Mouse (Mus musculus) forebrain, embryonic 12.5 days (tissue): ENCODE results near the gene Pdk3. TPM values are rescaled to one million over a fixed set of nuclear protein-coding genes. Genes with fewer than 3 reads are reported as not detected.

Source experiments
- ATAC-seq: fragments of 200-750 bp; cut with Nextera tagmentation; 2 replicates; pipeline ENCODE4 v1.8.0; 2017; ENCODE audit warnings: moderate TSS enrichment; ENCODE audit not compliant: low FRiP score
- H3K27ac ChIP-seq: fragments of 300-500 bp; sonication (generic); 2 replicates; pipeline ENCODE4 v1.5.1; 2016; ENCODE audit warnings: mild to moderate bottlenecking
- H3K27me3 ChIP-seq: fragments of 300-500 bp; sonication (generic); 2 replicates; pipeline ENCODE4 v1.6.1; 2016; ENCODE audit warnings: mild to moderate bottlenecking
- H3K36me3 ChIP-seq: fragments of 300-500 bp; sonication (generic); replicated peaks from 2 replicates; pipeline ENCODE4 v1.6.1; 2016; ENCODE audit warnings: mild to moderate bottlenecking
- H3K4me1 ChIP-seq: fragments of 300-500 bp; sonication (generic); 2 replicates; pipeline ENCODE4 v1.6.1; 2016
- H3K4me2 ChIP-seq: fragments of 300-500 bp; sonication (generic); 2 replicates; pipeline ENCODE4 v1.6.1; 2016; ENCODE audit warnings: mild to moderate bottlenecking, moderate library complexity
- H3K4me3 ChIP-seq: fragments of 300-500 bp; sonication (generic); replicated peaks from 2 replicates; pipeline ENCODE4 v1.5.1; 2016; ENCODE audit warnings: mild to moderate bottlenecking
- H3K9ac ChIP-seq: fragments of 300-500 bp; sonication (generic); 2 replicates; pipeline ENCODE4 v1.6.1; 2016; ENCODE audit warnings: mild to moderate bottlenecking
- H3K9me3 ChIP-seq: fragments of 300-500 bp; sonication (generic); 2 replicates; pipeline ENCODE4 v1.6.1; 2016
- WGBS: fragments of 180-500 bp; shearing (Covaris S2); methylation state at CpG from one replicate; pipeline ENCODE4 v1.1.7; 2016; 5-methylcytosine and 5-hydroxymethylcytosine counted together
- polyA plus RNA-seq: library from polyadenylated mRNA; unstranded; fragments of >200 nt; fragmentation: Nextera tagmentation; extraction: Ambion mirVana; gene quantifications from 2 replicates; pipeline ENCODE4 v1.2.1, GENCODE M21; 2016

Pdk3 gene
- polyA plus RNA-seq, 1 experiment from 2014 or later = 54.4 TPM

DNA sequence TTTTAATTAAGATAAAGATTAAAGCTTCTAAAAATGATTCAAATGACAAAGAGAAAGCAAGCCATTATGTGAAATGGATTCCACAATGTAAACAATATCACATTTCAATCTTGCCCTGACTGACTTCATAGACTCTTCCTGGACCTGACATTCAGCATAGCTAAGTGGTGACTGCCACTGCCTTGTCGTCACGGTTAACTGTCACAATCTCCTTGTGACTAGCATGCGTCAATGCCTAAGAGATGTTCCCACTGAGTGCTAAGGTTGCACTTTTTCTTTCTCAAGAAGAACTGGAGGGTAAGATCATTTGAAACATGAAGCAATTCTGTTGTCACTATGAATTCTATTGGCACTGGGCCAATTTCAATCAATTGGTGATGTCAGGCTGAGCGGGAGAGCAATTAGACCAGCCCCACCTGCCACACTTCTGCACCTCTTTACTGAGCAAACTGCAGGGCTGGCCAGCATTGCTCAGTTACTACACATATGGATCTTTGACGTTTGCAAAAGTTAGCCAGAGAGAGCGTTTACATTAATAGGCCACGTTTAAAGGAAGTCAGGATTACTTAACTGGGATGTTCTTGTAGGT is 75.0 kb downstream of the Pdk3 start:
- H3K4me2 ChIP-seq = no peak overlapping the region
- no peak overlapping the region for H3K27ac ChIP-seq
- H3K27me3 ChIP-seq = no peaks in the 10 kb centered on the region
- ATAC-seq = peak; percentile 64; the same call in 1 of the 2 replicates
- 54% methylated on average over 7 of the region's 7 CpGs for WGBS
- H3K4me3 ChIP-seq = no peak overlapping the region
- H3K9me3 ChIP-seq = no peaks in the 10 kb centered on the region
- H3K4me1 ChIP-seq = peaks cover 7% of the 10 kb centered on the region; the same call in 1 of the 2 replicates
- H3K36me3 ChIP-seq = no peaks in the 10 kb centered on the region
- no peak overlapping the region for H3K9ac ChIP-seq

DNA sequence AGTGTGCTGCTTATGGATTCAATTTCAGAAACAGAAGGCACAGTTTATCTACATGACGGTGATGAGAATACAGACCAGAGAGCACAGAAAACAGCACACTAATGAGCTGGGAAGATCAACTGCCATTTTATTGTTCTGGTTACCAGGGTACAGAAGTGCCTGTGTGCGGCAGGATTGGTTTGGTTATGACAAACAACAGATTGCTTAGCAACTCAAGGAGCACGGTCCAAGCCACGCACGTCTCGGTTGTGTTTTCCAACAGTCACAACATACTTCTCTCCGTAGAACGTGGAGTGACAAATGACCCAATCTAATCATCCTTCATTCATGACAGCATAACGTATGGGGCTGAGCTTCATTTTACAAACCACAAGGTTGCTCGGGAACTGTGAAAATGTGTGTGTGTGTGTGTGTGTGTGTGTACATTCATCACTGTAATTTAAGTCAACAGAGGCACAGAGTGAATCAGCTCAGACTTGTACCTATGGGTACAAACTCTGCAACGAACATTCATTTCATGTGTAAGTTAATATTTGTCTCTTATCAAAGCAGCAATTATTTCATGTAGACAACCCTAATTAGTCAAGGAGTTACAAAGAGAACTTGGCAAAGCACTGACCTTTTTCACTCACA is 76.7 kb downstream of the Pdk3 start:
- Histone ChIP-seq H3K4me3 (no peak overlapping the region), H3K27me3 (no peaks in the 10 kb centered on the region), H3K27ac (no peak overlapping the region), H3K36me3 (no peaks in the 10 kb centered on the region), H3K4me2 (no peak overlapping the region), H3K9me3 (no peaks in the 10 kb centered on the region), H3K9ac (no peak overlapping the region), H3K4me1 (peaks cover 7% of the 10 kb centered on the region; the same call in 1 of the 2 replicates)
- 59% methylated on average over 11 of the region's 11 CpGs for WGBS
- peak; percentile 46; the same call in 1 of the 2 replicates for ATAC-seq

DNA sequence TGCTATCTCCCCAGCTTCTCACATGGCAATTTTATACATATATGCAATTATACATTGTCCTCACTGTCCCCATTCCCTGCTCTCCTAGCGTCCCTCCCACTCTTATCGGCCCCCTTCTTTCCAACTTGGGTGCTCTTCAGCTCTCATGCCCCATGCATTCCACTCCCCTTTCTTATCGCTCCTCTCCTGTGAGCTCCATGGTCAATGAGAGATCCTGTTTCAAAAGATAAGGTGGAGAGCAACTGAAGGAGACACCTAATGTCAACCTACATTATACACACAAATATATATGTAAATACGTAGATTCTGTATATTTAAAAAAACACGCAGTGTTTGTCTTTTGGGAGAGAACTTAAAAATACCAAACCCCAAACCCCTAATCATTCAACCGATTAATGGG is 81.4 kb downstream of the Pdk3 start:
- no peak for ATAC-seq
- H3K36me3 ChIP-seq = no peaks in the 10 kb centered on the region
- no peak overlapping the region for H3K4me3 ChIP-seq
- no peak overlapping the region for H3K27ac ChIP-seq
- no peaks in the 10 kb centered on the region for H3K9me3 ChIP-seq
- H3K9ac ChIP-seq = no peak overlapping the region
- H3K4me1 ChIP-seq = no peaks in the 10 kb centered on the region
- WGBS = 91% methylated on average over 6 of the region's 6 CpGs
- H3K27me3 ChIP-seq = 0 out of 2 replicates have a peak, but pooled peaks cover 6% of the 10 kb centered on the region
- H3K4me2 ChIP-seq = no peak overlapping the region

DNA sequence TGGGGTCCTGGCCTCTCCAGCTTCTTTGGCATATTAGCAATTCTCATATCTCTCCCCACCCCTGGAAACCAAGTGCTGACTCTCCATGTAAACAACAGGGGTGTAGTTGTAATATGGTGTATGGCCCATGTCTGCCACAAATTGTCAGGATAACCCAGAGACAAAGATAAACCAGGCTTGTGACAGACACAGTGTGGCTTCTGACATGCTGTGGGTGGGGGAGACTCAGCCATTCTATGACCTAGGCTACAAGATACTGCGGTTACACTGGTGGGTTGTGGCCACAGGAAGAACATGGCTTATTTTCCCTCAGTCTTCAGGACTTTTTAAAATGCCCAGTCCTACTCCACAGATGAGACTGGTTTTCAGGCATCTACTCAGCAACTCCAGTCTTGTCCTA is 82.8 kb downstream of the Pdk3 start:
- WGBS = 95% methylated on average over 1 of the region's 1 CpGs
- no peak overlapping the region for H3K4me3 ChIP-seq
- H3K9ac ChIP-seq = no peak overlapping the region
- H3K4me1 ChIP-seq = no peaks in the 10 kb centered on the region
- no peaks in the 10 kb centered on the region for H3K36me3 ChIP-seq
- no peak for ATAC-seq
- no peak overlapping the region for H3K4me2 ChIP-seq
- no peaks in the 10 kb centered on the region for H3K9me3 ChIP-seq
- no peak overlapping the region for H3K27ac ChIP-seq
- H3K27me3 ChIP-seq = 0 out of 2 replicates have a peak, but pooled peaks cover 6% of the 10 kb centered on the region

- H3K9ac ChIP-seq = no peak overlapping the region
- WGBS = 51% methylated on average over 6 of the region's 6 CpGs
- H3K27ac ChIP-seq = no peak overlapping the region
- 0 out of 2 replicates have a peak, but pooled peaks cover 3% of the 10 kb centered on the region for H3K36me3 ChIP-seq
- peaks cover 3% of the 10 kb centered on the region; the same call in 1 of the 2 replicates for H3K4me1 ChIP-seq
- no peaks in the 10 kb centered on the region for H3K27me3 ChIP-seq
- H3K4me2 ChIP-seq = no peak overlapping the region
- peak; percentile 30; the same call in 1 of the 2 replicates for ATAC-seq
- no peak overlapping the region for H3K4me3 ChIP-seq
- no peaks in the 10 kb centered on the region for H3K9me3 ChIP-seq
These were observed 98.8 kb downstream of the Pdk3 start for GRCm38 (mm10) chrX:93732975-93733748.

DNA sequence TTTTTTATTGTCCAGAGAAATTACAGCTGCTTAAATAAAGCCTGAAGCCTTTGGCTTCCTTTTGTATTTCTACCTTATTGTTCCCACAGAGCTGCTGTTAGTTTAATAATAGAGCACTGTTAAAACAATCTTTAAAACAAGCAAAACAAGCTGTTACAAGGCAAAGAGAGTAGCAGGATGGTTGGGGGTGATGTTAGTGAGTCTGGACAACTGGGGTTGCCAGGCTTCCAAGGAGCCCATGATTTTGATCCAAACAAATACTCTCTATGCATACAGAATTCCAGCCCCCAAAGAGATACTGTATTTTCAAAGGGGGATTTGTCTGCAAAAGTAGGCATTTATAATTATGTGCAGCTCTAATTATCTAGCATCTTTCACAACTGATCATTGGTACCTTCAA is 99.6 kb downstream of the Pdk3 start:
- H3K9me3 ChIP-seq = no peaks in the 10 kb centered on the region
- H3K9ac ChIP-seq = no peak overlapping the region
- ATAC-seq = peak; percentile 30; the same call in 1 of the 2 replicates
- H3K27ac ChIP-seq = no peak overlapping the region
- no peak overlapping the region for H3K4me2 ChIP-seq
- peaks cover 3% of the 10 kb centered on the region; the same call in 1 of the 2 replicates for H3K4me1 ChIP-seq
- no peak overlapping the region for H3K4me3 ChIP-seq
- no peaks in the 10 kb centered on the region for H3K27me3 ChIP-seq
- 0 out of 2 replicates have a peak, but pooled peaks cover 3% of the 10 kb centered on the region for H3K36me3 ChIP-seq

DNA sequence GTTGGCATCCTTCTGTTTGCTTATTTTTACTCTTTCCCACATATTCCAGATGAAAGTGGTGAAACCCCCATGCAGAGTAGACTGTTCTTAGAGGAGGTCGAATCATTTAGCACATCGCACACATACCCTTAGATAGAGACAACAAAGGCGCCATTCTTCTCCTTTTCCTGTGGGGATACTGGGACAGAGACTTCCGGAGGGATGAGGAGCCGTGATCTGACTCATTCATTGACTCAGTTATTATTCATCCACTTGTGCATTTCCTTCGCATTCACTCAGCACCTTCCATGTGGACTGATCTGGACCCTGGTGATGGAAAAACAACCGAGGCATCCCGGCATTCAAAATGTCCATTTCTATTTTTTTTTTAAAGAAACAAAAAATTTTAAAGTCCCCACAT is 101.1 kb downstream of the Pdk3 start:
- no peak overlapping the region for H3K4me2 ChIP-seq
- no peaks in the 10 kb centered on the region for H3K27me3 ChIP-seq
- no peak overlapping the region for H3K27ac ChIP-seq
- H3K9me3 ChIP-seq = no peaks in the 10 kb centered on the region
- 0 out of 2 replicates have a peak, but pooled peaks cover 3% of the 10 kb centered on the region for H3K36me3 ChIP-seq
- H3K9ac ChIP-seq = no peak overlapping the region
- peaks cover 3% of the 10 kb centered on the region; the same call in 1 of the 2 replicates for H3K4me1 ChIP-seq
- H3K4me3 ChIP-seq = no peak overlapping the region
- 86% methylated on average over 8 of the region's 8 CpGs for WGBS
- ATAC-seq = no peak

DNA sequence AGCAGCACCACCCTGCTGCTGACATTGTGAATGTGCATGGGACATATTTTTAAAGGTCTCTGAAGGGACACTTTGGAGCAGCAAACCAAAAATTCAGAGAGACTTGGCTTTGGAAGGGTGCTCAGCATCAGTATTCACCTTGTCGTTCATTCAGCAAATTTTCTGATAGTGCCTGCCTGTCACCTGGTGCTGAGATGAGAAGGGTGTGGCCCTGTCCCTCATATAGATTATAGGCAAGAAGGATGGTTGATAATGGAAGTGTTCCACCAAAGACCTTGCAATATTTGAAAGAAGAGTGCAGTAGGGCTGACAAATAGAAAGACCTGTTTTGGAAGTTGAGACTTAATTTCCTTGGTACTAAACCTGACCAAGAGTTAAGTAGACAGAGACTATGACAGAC is 102.5 kb downstream of the Pdk3 start:
- Histone ChIP-seq H3K4me2 (no peak overlapping the region), H3K36me3 (no peaks in the 10 kb centered on the region), H3K4me3 (no peak overlapping the region), H3K9me3 (no peaks in the 10 kb centered on the region), H3K27ac (no peak overlapping the region), H3K9ac (no peak overlapping the region), H3K27me3 (no peaks in the 10 kb centered on the region), H3K4me1 (peaks cover 3% of the 10 kb centered on the region; the same call in 1 of the 2 replicates)
- WGBS = 93% methylated on average over 1 of the region's 1 CpGs
- no peak for ATAC-seq

Other genes with a start within 250 kb of the Pdk3 start
- 23.6 and 23.9 TPM in 2 replicates for gene Pola1, start 200.0 kb downstream of the Pdk3 start, polyA plus RNA-seq
- 16.1 and 18.0 TPM in 2 replicates for gene Pcyt1b, start 177.3 kb downstream of the Pdk3 start, polyA plus RNA-seq
- gene AU015836, start 136.5 kb upstream of the Pdk3 start, polyA plus RNA-seq = not detected in 2 replicates